Mouse (Mus musculus) cerebellum, postnatal 14 days (tissue): ENCODE data around the gene Klk13.

Source experiments
- DNase-seq, 2 experiments: peaks; one replicate each; pipeline ENCODE4 v3.0.0; 2021; ENCODE audit warnings: mixed read lengths in 2 of 2

Klk13 gene

DNA sequence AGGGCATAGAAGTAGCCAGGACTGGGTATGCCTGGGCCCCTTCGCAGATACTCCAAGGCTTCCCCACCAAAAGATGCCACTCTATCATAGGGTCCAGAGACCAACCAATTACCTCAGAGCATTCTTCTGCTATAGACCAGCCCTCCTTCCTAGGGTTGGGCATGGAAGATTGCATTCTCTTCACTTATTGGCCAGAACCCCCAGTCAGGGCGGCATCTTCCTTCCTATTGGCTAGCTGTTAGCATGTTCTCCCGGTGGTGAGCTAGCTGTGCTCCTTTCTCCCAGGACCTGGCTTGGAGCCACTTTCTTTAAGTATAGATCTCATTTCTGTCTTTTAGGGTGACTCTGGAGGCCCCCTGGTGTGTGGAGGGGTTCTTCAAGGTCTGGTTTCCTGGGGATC, 60.5 kb downstream of the Klk13 start:
- DNase-seq: no peak

DNA sequence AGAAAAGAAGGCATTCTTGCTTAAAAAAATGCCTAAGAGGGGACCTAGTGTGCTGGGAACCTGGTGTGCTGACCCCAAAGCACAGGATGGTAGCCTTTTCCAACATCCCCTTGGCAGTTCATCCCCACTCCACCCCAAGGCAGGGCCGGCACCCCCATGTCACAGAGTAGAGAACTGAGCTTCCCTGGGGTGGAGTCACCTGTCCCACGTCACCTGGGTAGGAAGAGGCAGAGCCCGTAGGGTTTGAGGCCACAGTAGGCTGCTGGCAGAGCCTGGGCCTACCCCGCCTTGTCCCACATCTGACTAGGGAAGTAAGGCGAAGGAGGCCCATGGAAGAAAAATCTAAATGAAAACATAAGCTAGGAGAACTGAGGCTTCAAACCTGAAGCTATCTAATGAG, 62.0 kb downstream of the Klk13 start, which contains the start of gene Klk11:
TSS of gene Klk11 (plus strand) at position 241 of the 400 bp plus-strand sequence.
- DNase-seq: no peak

DNA sequence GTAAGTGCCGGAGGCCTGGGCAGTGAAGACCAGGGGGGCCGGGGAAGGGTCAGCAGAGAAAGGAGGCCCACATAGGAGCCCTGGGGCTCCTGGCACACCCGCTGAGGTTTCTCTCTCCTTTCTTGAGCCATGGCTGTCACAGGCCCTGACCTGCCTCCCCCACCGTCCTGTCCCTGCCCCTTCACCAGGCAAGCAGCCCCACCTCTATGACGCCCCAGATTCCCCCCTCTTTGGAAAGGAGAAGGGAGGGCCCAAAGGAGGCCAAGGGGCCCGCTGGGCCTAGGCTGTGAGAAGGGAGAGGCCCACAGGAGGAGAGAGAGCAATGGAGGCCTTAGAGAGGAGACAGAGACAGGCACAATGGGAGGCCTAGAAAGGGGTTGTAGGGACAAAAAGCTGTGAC, 62.4 kb downstream of the Klk13 start:
- no peak for DNase-seq

DNA sequence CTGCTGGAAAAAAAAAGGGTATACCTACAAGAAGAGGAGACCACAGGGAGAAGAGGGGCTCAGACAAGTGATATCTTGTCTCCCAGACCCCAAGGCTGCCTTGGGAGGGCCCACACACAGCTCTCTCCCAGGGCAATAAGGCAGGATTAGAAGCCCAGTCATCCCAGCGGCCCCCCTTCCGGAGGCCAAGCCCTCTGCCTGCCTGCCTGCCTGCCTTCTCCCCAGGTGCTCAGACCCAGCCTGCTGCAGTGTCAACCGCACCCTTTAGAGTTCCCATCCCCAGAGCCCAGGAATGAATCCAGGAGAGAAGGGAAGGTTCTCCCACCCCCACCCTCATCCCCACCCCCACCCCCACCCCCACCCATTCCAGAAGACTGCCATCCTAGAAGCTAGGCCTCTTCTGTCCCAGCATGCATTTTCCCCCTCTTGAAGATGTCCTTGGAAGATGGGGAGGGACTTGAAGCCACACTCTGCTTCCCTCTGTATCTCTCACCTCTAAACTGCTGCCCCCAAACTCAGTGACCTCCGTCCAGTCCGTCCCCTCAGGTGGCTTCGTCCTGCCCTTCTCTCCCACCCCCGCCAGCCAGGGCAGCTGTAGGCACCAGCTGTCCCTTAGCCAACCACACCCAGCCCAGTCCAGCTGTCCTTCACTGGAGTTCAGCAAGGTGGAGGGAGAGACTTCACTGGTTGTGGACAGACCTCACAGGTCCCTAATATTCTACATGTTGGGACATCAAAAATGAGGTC, 63.1 kb downstream of the Klk13 start:
- no peak for DNase-seq

DNA sequence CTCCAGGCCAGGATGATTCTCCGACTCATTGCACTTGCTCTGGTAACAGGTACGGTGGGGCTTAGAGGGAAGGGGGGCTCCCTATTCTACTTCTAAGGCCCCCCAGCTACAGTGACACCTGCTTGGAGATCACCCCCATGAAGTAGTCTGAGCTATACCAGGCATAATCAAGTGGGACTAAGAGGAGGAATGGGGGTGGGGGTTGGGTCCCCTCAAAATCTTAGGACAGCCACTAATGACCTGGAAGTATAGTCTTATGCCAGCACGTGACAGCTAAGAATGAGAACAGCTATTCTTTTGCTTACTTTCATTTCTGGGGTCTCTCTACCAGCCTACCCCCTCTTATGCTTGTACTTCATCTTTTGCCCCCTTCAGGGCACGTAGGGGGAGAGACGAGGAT, 64.1 kb downstream of the Klk13 start:
- DNase-seq: no peak
